Mouse (Mus musculus) heart, embryonic 15.5 days (tissue): ENCODE measurements around the gene Hoxb3. TPM values are rescaled to one million over a fixed set of nuclear protein-coding genes. Genes with fewer than 3 reads are reported as not detected.

Source experiments
- ATAC-seq: fragments of 200-750 bp; cut with Nextera tagmentation; replicated peaks from 2 replicates; pipeline ENCODE4 v1.8.0; 2017; ENCODE audit warnings: low read depth, moderate TSS enrichment; ENCODE audit not compliant: insufficient number of reproducible peaks, insufficient read depth, low FRiP score
- H3K27ac ChIP-seq: fragments of 300-500 bp; sonication (generic); 2 replicates; pipeline ENCODE4 v1.5.1; 2015; ENCODE audit warnings: mild to moderate bottlenecking, inconsistent platforms
- H3K27me3 ChIP-seq: fragments of 300-500 bp; sonication (generic); 2 replicates; pipeline ENCODE4 v1.6.1; 2015; ENCODE audit warnings: inconsistent platforms
- H3K36me3 ChIP-seq: fragments of 300-500 bp; sonication (generic); 2 replicates; pipeline ENCODE4 v1.6.1; 2015; ENCODE audit warnings: mild to moderate bottlenecking, inconsistent platforms
- H3K4me1 ChIP-seq: fragments of 300-500 bp; sonication (generic); replicated peaks from 2 replicates; pipeline ENCODE4 v1.6.1; 2015; ENCODE audit warnings: inconsistent platforms
- H3K4me2 ChIP-seq: fragments of 300-500 bp; sonication (generic); 2 replicates; pipeline ENCODE4 v1.6.1; 2015; ENCODE audit warnings: inconsistent platforms, mild to moderate bottlenecking, moderate library complexity
- H3K4me3 ChIP-seq: fragments of 300-500 bp; sonication (generic); 2 replicates; pipeline ENCODE4 v1.5.1; 2015; ENCODE audit warnings: mild to moderate bottlenecking, inconsistent platforms
- H3K9ac ChIP-seq: fragments of 300-500 bp; sonication (generic); 2 replicates; pipeline ENCODE4 v1.6.1; 2015; ENCODE audit warnings: mild to moderate bottlenecking, inconsistent platforms
- H3K9me3 ChIP-seq: fragments of 300-500 bp; sonication (generic); replicated peaks from 2 replicates; pipeline ENCODE4 v1.6.1; 2016; ENCODE audit warnings: inconsistent platforms
- WGBS: fragments of 180-500 bp; shearing (Covaris S2); methylation state at CpG from one replicate; pipeline ENCODE4 v1.1.7; 2015; ENCODE audit warnings: mixed read lengths; 5-methylcytosine and 5-hydroxymethylcytosine counted together
- polyA plus RNA-seq: library from polyadenylated mRNA; unstranded; fragments of >200 nt; fragmentation: Nextera tagmentation; extraction: Ambion mirVana; gene quantifications from 2 replicates; pipeline ENCODE4 v1.2.1, GENCODE M21; 2015

The Hoxb3 gene
- polyA plus RNA-seq, 1 experiment from 2014 or later, result 0.71 TPM

DNA sequence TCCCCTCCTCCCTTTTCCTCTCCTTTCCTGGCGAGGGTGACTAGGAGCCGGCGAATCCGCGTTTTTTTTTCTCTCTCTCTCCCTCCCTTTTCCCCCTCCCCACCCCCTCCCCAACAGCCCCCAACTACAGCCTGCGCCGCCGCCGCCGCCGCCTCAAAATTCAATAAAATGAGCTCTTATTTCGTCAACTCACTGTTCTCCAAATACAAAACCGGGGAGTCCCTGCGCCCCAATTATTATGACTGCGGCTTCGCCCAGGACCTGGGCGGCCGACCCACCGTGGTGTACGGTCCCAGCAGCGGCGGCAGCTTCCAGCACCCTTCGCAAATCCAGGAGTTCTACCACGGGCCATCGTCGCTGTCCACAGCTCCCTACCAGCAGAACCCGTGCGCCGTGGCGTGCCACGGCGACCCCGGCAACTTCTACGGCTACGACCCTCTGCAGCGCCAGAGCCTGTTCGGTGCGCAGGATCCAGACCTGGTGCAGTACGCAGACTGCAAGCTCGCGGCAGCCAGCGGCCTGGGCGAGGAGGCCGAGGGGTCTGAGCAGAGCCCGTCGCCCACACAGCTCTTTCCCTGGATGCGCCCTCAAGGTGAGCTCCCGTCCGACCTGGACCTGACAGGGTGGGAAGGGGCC lies 40.2 kb upstream of the Hoxb3 start:
- Histone ChIP-seq H3K9ac (no peak overlapping the region), H3K4me1 (peaks cover 32% of the 10 kb centered on the region), H3K27ac (no peak overlapping the region), H3K4me3 (peak overlapping the region; percentile 50), H3K36me3 (no peaks in the 10 kb centered on the region), H3K27me3 (peaks cover 98% of the 10 kb centered on the region), H3K4me2 (peak overlapping the region; percentile 68), H3K9me3 (no peaks in the 10 kb centered on the region)
- under 1% methylated on average over 49 of the region's 49 CpGs for WGBS
- ATAC-seq, result no peak

DNA sequence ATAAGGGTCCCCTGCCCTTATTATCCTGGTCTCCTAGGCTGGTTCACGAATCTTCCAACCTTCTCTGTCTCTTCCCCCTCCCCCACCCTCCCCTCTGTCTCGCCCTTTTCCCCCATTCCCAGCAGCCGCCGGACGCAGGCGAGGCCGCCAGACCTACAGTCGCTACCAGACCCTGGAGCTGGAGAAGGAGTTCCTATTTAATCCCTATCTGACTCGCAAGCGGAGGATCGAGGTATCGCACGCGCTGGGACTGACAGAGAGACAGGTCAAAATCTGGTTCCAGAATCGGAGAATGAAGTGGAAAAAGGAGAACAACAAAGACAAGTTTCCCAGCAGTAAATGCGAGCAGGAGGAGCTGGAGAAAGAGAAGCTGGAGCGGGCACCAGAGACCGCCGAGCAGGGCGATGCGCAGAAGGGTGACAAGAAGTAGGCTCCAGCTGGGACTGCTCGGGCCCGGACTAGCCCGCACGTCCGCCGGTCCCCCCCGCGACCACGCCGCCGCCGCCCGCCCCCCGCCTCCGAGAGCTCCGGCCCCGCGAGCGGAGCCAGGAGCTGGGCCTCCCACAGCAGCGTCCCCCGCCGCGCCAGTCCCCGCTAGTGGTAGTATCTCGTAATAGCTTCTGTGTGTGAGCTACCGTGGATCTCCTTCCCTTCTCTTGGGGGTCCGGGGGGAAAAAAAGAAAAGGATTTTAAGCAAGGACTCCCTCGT lies 38.9 kb upstream of the Hoxb3 start:
- no peak overlapping the region for H3K27ac ChIP-seq

DNA sequence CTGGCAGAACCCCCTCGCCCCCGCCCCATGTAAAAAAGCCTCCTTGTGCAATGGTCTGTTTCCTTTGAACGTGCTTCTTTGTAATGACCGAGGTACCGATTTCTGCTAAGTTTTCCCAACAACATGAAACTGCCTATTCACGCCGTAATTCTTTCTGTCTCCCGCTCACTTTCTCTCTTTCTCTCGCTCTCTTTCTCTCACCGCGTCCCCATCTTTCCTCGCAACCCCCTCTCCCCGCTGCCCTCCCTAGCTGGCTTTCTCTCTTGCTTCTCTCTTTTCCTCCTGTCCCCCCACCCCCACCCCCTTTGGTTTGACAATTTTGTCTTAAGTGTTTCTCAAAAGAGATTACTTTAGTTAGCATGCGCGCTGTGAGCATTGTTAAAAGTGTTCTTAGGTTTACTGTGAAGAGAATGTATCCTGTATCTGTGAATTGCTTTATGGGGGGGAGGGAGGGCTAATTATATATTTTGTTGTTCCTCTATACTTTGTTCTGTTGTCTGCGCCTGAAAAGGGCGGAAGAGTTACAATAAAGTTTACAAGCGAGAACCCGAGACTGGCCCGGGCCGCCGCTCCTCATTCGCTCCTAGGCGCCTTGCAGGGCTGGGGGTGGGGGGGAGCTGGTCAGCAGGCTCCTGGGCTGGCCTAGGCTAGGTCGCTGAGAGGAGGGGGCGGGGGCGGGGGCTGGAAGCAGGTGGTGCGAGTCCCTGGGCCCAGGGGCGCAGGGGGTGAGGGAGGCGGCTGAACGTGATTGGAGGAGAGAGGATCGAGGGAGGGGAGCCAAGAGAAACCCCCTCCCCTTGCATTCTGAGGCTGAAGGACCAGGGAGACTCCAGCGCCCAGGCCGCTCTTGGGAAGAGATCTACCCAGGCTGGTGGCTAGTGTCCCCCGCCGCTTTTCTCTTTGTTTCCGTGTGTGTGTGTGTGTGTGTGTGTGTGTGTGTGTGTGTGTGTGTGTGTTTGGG lies 38.1 kb upstream of the Hoxb3 start:
- 2% methylated on average over 36 of the region's 37 CpGs for WGBS
- ATAC-seq, result no peak; the same call in 1 of the 2 replicates
- no peaks in the 10 kb centered on the region for H3K36me3 ChIP-seq
- peak overlapping the region; percentile 68 for H3K4me2 ChIP-seq
- H3K4me1 ChIP-seq, result peaks cover 32% of the 10 kb centered on the region
- H3K9ac ChIP-seq, result no peak overlapping the region
- peak overlapping the region; percentile 50 for H3K4me3 ChIP-seq
- H3K27me3 ChIP-seq, result peaks cover 96% of the 10 kb centered on the region
- no peak overlapping the region for H3K27ac ChIP-seq
- no peaks in the 10 kb centered on the region for H3K9me3 ChIP-seq

More for the DNA sequence above, 38.9 kb upstream of the Hoxb3 start:
- 0 out of 2 replicates have a peak, but pooled peaks have one; percentile 47 for ATAC-seq
- Histone ChIP-seq H3K4me1 (peaks cover 32% of the 10 kb centered on the region), H3K9ac (no peak overlapping the region), H3K27me3 (peaks cover 96% of the 10 kb centered on the region), H3K36me3 (no peaks in the 10 kb centered on the region), H3K4me2 (peak overlapping the region; percentile 68), H3K9me3 (no peaks in the 10 kb centered on the region), H3K4me3 (peak overlapping the region; percentile 50)
- WGBS, result under 1% methylated on average over 49 of the region's 49 CpGs

DNA sequence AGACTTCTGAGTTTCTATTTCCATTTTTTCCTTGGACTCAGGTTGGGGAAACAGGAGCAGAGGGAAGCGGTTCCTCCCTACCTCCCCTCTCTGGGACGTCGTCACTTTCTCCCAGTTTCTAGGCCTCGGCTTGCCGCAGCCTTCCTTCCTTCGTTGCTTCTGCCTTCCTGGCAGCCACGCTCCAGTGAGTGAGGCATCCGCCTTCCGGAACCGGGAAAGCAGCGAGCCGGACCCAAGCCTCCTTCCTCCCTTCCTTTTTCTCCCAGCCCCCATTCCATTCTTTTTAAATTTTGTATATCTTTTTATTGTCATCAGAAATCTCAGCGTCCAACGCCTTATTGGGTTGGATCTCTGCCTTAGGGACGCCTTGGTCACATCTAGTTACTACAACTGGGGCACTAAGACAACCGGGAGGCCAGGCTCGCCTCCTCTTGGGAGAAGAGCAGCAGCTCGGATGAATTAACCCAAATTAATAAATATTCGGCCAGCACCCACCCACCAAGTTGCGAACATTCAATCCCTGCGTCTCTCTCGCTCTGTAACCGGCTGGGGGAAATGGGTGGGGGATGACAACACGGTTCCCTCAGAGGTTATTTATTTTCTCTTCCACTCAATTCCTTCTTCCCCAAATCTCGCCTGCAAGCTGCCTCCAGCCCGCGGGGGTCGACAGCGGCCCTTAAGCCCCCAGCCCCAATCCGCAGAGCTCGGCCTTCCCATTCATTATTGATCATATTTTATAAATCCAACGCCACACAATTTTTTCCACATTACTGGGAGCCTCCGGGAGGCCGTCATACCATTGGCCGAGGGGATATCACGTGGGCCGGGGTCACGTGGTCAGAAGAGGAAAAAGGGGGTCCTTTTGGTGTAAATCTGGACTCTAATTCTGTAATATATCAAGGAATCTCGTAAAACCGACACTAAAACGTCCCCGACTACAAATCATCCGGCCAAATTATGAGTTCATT lies 37.1 kb upstream of the Hoxb3 start, which contains the start of gene Hoxb7:
Hoxb7 (plus strand) TSS at position 853 of the 968 bp plus-strand sequence.
- WGBS, result 2% methylated on average over 43 of the region's 43 CpGs
- Histone ChIP-seq H3K9ac (no peak within 1 kb of the TSS), H3K27ac (peak within 1 kb of the TSS; percentile 21; the same call in 1 of the 2 replicates), H3K9me3 (no peaks in the 10 kb centered on the region), H3K27me3 (peaks cover 97% of the 10 kb centered on the region), H3K4me2 (peak within 1 kb of the TSS; percentile 68), H3K36me3 (no peaks in the 10 kb centered on the region), H3K4me1 (peaks cover 32% of the 10 kb centered on the region), H3K4me3 (peak within 1 kb of the TSS; percentile 39)
- no peak for ATAC-seq

DNA sequence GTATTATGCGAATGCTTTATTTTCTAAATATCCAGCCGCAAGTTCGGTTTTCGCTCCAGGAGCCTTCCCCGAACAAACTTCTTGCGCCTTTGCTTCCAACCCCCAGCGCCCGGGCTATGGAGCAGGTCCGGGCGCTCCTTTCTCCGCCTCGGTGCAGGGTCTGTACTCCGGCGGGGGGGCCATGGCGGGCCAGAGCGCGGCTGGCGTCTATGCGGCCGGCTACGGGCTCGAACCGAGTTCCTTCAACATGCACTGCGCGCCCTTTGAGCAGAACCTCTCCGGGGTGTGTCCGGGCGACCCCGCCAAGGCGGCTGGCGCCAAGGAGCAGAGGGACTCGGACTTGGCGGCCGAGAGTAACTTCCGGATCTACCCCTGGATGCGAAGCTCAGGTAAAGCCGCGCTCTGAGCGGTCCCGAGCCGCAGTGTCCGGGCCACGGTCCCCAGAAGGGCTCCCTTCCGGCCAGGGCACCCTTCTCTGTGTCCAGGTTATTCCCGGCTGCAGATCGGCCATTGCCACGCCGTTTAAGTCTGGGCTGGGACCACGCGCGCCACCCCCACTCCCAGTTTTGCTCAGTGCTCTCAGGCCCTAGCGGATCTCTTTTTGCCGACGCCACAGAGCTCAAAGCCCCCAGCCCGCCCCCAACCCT lies 36.3 kb upstream of the Hoxb3 start:
- ATAC-seq, result no peak
- no peaks in the 10 kb centered on the region for H3K9me3 ChIP-seq
- H3K27ac ChIP-seq, result no peak overlapping the region
- H3K4me2 ChIP-seq, result peak overlapping the region; percentile 68
- no peaks in the 10 kb centered on the region for H3K36me3 ChIP-seq
- WGBS, result under 1% methylated on average over 55 of the region's 55 CpGs
- H3K27me3 ChIP-seq, result peaks cover 97% of the 10 kb centered on the region
- H3K9ac ChIP-seq, result no peak overlapping the region
- peak overlapping the region; percentile 39 for H3K4me3 ChIP-seq
- peaks cover 32% of the 10 kb centered on the region for H3K4me1 ChIP-seq

DNA sequence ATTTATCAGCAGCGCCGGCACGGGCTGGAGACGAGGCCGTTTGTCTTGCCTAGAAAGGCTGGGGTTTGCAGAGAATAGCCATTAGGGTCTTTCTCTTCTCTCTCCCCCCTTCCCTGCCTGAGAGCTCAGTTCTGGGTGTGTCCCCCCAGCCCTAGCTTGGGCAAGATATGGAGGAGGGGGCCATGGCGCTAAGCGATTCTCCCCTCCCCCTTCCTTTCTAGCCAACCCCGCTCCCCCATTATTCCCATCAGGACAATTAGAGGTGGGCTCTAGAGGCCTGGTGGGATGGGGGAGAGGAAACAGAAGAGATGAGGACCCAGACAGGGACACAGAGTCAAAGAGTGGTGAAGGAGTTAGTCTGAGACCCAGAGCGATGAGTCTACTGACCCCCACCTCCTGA lies 35.7 kb upstream of the Hoxb3 start:
- ATAC-seq, result no peak
- H3K4me1 ChIP-seq, result peaks cover 32% of the 10 kb centered on the region
- no peaks in the 10 kb centered on the region for H3K9me3 ChIP-seq
- no peaks in the 10 kb centered on the region for H3K36me3 ChIP-seq
- H3K9ac ChIP-seq, result no peak overlapping the region
- H3K27me3 ChIP-seq, result peaks cover 97% of the 10 kb centered on the region
- no peak overlapping the region for H3K27ac ChIP-seq
- peak overlapping the region; percentile 39; the same call in 1 of the 2 replicates for H3K4me3 ChIP-seq
- WGBS, result 4% methylated on average over 9 of the region's 9 CpGs
- peak overlapping the region; percentile 68; the same call in 1 of the 2 replicates for H3K4me2 ChIP-seq

DNA sequence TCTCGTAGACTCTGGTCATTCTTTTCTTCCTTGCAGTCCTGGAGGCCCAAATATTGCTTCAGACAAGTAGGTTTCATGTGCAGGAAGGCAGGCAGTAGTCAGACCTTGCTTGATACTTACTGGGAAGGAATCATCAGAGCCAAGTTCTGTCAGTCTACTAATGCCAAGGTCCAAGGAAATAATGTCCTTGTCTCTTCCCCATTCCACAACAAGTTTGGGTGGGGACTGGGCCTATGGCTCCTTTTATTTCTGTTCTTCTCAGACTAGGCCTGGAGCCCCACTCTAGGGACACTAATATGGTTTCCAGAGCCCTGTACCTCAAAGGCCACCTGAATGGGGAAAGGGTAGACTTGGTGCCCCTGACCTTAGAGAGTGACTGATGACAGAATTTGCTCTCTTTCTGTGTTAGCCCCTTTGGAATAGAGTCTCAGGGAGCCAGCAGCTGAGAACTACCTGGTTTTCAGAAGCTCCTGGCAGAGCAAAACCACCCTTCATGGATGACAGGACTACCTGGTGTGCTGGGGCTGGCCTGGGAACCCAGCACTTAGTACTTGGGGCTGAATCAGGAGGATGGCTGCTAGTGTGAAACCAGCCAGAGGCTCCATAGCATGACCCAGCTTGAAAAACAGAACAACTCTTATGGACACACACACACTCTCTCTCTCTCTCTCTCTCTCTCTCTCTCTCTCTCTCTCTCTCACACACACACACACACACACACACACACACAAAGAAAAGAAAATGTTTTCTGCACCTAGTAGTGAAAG lies 34.5 kb upstream of the Hoxb3 start:
- WGBS, result 19% methylated on average over 1 of the region's 1 CpGs
- H3K9ac ChIP-seq, result no peak overlapping the region
- H3K27ac ChIP-seq, result no peak overlapping the region
- H3K4me1 ChIP-seq, result peaks cover 25% of the 10 kb centered on the region
- H3K4me3 ChIP-seq, result no peak overlapping the region
- no peaks in the 10 kb centered on the region for H3K36me3 ChIP-seq
- H3K4me2 ChIP-seq, result no peak overlapping the region
- H3K27me3 ChIP-seq, result peaks cover 97% of the 10 kb centered on the region
- no peak for ATAC-seq
- H3K9me3 ChIP-seq, result no peaks in the 10 kb centered on the region

DNA sequence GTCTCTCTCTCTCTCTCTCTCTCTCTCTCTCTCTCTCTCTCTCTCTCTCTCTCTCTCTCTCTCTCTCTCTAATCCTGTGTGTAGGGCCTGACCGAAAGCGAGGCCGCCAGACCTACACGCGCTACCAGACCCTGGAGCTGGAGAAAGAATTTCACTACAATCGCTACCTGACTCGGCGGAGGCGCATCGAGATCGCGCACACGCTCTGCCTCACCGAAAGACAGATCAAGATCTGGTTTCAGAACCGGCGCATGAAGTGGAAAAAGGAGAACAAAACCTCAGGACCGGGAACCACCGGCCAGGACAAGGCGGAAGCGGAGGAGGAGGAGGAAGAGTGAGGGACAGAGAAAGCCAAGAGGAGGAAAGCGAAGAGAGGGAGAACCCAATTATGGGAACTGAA lies 33.8 kb upstream of the Hoxb3 start:
- ATAC-seq, result no peak
- 11% methylated on average over 21 of the region's 21 CpGs for WGBS
- peaks cover 19% of the 10 kb centered on the region for H3K4me1 ChIP-seq

DNA sequence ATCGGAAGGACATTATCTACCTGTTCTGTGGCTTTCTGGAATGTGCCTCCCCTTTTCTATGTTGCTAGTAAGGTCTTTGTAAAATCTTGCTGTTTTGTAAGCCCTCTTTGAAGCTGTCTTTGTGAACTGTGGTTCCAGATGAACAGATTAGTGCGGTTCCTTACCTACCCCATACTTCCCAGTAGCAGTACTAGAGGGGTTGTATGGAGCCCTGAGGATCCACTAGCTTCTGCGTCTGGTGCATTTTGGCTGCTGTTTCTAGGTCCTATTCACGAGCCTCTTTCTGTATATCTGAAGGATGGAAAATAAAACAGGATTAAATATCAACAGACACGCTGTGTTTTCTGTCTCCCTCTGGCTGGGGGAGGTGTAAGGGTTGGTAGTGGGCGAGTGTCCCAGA lies 33.3 kb upstream of the Hoxb3 start:
- Histone ChIP-seq H3K27me3 (peaks cover 97% of the 10 kb centered on the region), H3K4me2 (no peak overlapping the region), H3K9ac (no peak overlapping the region), H3K9me3 (no peaks in the 10 kb centered on the region), H3K36me3 (no peaks in the 10 kb centered on the region), H3K27ac (no peak overlapping the region), H3K4me1 (peaks cover 17% of the 10 kb centered on the region), H3K4me3 (no peak overlapping the region)
- no peak for ATAC-seq
- 12% methylated on average over 6 of the region's 6 CpGs for WGBS

More for the DNA sequence above, 33.8 kb upstream of the Hoxb3 start:
- Histone ChIP-seq H3K27ac (no peak overlapping the region), H3K4me3 (no peak overlapping the region), H3K9ac (no peak overlapping the region), H3K4me2 (no peak overlapping the region), H3K9me3 (no peaks in the 10 kb centered on the region), H3K36me3 (no peaks in the 10 kb centered on the region), H3K27me3 (peaks cover 97% of the 10 kb centered on the region)
